Mouse (Mus musculus): ENCODE results near the gene Ctnnbl1. TPM values are rescaled to one million over a fixed set of nuclear protein-coding genes. Genes with fewer than 3 reads are reported as not detected.

Gene Ctnnbl1
- total and polyA plus RNA-seq, 3 experiments: 46.0 to 57.2 (median 48.6) TPM

GRCm38 (mm10) chr2:157926927-157927326 lies 189.7 kb downstream of the Ctnnbl1 start:
- Histone ChIP-seq H3K79me2 (replicated peaks; ENCODE audit: control insufficient read depth, extremely low read depth, insufficient read depth, poor library complexity, severe bottlenecking) (no peaks in the 10 kb centered on the region), H3K9me3 (replicated peaks; ENCODE audit: low read length) (no peaks in the 10 kb centered on the region), H3K27me3 (replicated peaks) (peaks cover 76% of the 10 kb centered on the region), H3K27ac (ENCODE audit: insufficient read depth, low read depth) (no peak overlapping the region), H3K36me3 (replicated peaks in 1 of 2; ENCODE audit: control insufficient read depth in 1 of 2, insufficient read depth in 1 of 2, low read length in 1 of 2) (no peaks in the 10 kb centered on the region), H3K4me1 (ENCODE audit: control insufficient read depth in 1 of 2, insufficient read depth in 2 of 2) (0 out of 4 replicates have a peak, but pooled peaks cover 0 to 4% of the 10 kb centered on the region in 2 experiments), H3K4me2 (ENCODE audit: insufficient read depth, low read depth, poor library complexity, severe bottlenecking) (no peak overlapping the region), H3K9ac (ENCODE audit: insufficient read depth, low read depth) (no peak overlapping the region), H3K4me3 (replicated peaks in 1 of 3; ENCODE audit: low read depth in 2 of 3, low read length in 2 of 3, poor library complexity in 1 of 3) (no peak overlapping the region)
- dilution Hi-C loops (cut with MboI; ENCODE audit: extremely low pct_ligation_motif_present, extremely low pct_unique_long_range_greater_than_20kb, low sequenced_read_pairs) (no loop called here), in situ Hi-C loops (cut with MboI; ENCODE audit: low pct_ligation_motif_present, low pct_unique_long_range_greater_than_20kb, low sequenced_read_pairs) (loop anchor here (10.0 kb wide), 1 partner anchor 292 kb away; no protein-coding TSS in a partner anchor)
- TF ChIP-seq USF1 (IDR thresholded peaks at IDR 0.05; ENCODE audit: low read depth, low read length) (no peak), SIN3A (IDR thresholded peaks at IDR 0.05; ENCODE audit: low read length) (no peak), RAD21 (IDR thresholded peaks at IDR 0.05; ENCODE audit: low read depth, low read length) (no peak), ELF1 (IDR thresholded peaks at IDR 0.05; ENCODE audit: low read depth, low read length) (no peak), EP300 (IDR thresholded peaks at IDR 0.05; ENCODE audit: low read length) (no peak), ZKSCAN1 (IDR thresholded peaks at IDR 0.05; ENCODE audit: borderline replicate concordance, low read depth, low read length) (no peak), ZNF384 (IDR thresholded peaks at IDR 0.05; ENCODE audit: low read depth, low read length) (no peak)
- no peak for DNase-seq (ENCODE audit: extremely low read depth)

DNA sequence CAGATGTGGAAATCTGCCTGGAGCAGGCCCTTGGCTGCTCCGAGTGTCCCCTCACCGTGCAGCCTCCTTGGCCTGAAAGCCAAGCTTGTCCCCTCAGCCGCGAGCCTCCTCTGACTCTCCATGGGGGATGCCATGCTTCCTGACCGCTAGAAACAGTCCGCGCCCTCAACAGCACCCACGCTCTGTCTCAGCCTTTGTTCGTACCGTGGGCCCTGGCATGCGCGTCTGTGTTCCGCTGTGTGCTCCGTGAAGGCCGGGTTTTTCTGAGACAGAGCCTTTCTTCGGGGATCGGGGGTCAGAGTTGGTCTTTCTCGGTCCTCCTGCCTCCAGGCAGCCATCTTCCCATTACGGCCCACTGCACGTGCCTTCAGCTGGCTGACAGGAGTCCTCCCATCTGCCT lies 190.2 kb downstream of the Ctnnbl1 start:
- in situ Hi-C loops (cut with MboI; ENCODE audit: low pct_ligation_motif_present, low pct_unique_long_range_greater_than_20kb, low sequenced_read_pairs) (loop anchor here (10.0 kb wide), 1 partner anchor 293 kb away; no protein-coding TSS in a partner anchor), dilution Hi-C loops (cut with MboI; ENCODE audit: extremely low pct_ligation_motif_present, extremely low pct_unique_long_range_greater_than_20kb, low sequenced_read_pairs) (no loop called here)
- no peak overlapping the region for H3K9ac ChIP-seq (ENCODE audit: insufficient read depth, low read depth)
- DNase-seq (ENCODE audit: extremely low read depth): no peak
- no peak overlapping the region for H3K27ac ChIP-seq (ENCODE audit: insufficient read depth, low read depth)
- no peaks in the 10 kb centered on the region for H3K36me3 ChIP-seq (replicated peaks in 1 of 2; ENCODE audit: control insufficient read depth in 1 of 2, insufficient read depth in 1 of 2, low read length in 1 of 2)
- TF ChIP-seq PAX5 (IDR thresholded peaks at IDR 0.05; ENCODE audit: low read length): no peak
- no peak for TF ChIP-seq CHD1 (IDR thresholded peaks at IDR 0.05; ENCODE audit: low read depth, low read length)
- TF ChIP-seq SIN3A (IDR thresholded peaks at IDR 0.05; ENCODE audit: low read length): no peak
- peaks cover 72% of the 10 kb centered on the region for H3K27me3 ChIP-seq (replicated peaks)
- no peak overlapping the region for H3K4me3 ChIP-seq (replicated peaks in 1 of 3; ENCODE audit: low read depth in 2 of 3, low read length in 2 of 3, poor library complexity in 1 of 3)
- 0 out of 4 replicates have a peak, but pooled peaks cover 0 to 4% of the 10 kb centered on the region in 2 experiments for H3K4me1 ChIP-seq (ENCODE audit: control insufficient read depth in 1 of 2, insufficient read depth in 2 of 2)
- no peak overlapping the region for H3K4me2 ChIP-seq (ENCODE audit: insufficient read depth, low read depth, poor library complexity, severe bottlenecking)
- H3K79me2 ChIP-seq (replicated peaks; ENCODE audit: control insufficient read depth, extremely low read depth, insufficient read depth, poor library complexity, severe bottlenecking): no peaks in the 10 kb centered on the region
- H3K9me3 ChIP-seq (replicated peaks; ENCODE audit: low read length): no peaks in the 10 kb centered on the region

GRCm38 (mm10) chr2:157927815-157928214 lies 190.6 kb downstream of the Ctnnbl1 start:
- no peak overlapping the region for H3K4me3 ChIP-seq (replicated peaks in 1 of 3; ENCODE audit: low read depth in 2 of 3, low read length in 2 of 3, poor library complexity in 1 of 3)
- H3K27ac ChIP-seq (ENCODE audit: insufficient read depth, low read depth): no peak overlapping the region
- peaks cover 68% of the 10 kb centered on the region for H3K27me3 ChIP-seq (replicated peaks)
- no peaks in the 10 kb centered on the region for H3K36me3 ChIP-seq (replicated peaks in 1 of 2; ENCODE audit: control insufficient read depth in 1 of 2, insufficient read depth in 1 of 2, low read length in 1 of 2)
- in situ Hi-C loops (cut with MboI; ENCODE audit: low pct_ligation_motif_present, low pct_unique_long_range_greater_than_20kb, low sequenced_read_pairs): loop anchor here (10.0 kb wide), 1 partner anchor 293 kb away; no protein-coding TSS in a partner anchor
- 0 out of 4 replicates have a peak, but pooled peaks cover 0 to 4% of the 10 kb centered on the region in 2 experiments for H3K4me1 ChIP-seq (ENCODE audit: control insufficient read depth in 1 of 2, insufficient read depth in 2 of 2)
- no peak for DNase-seq (ENCODE audit: extremely low read depth)
- TF ChIP-seq MAZ (IDR thresholded peaks at IDR 0.05; ENCODE audit: low read depth, low read length) (no peak), JUND (conservative IDR thresholded peaks at IDR 0.05; ENCODE audit: low read depth, low read length) (no peak), IRF4 (IDR thresholded peaks at IDR 0.05; ENCODE audit: low read depth, low read length) (no peak), NRF1 (IDR thresholded peaks at IDR 0.05; ENCODE audit: low read depth, low read length) (no peak), MYC (IDR thresholded peaks at IDR 0.05; ENCODE audit: low read depth, low read length) (no peak), E2F4 (IDR thresholded peaks at IDR 0.05; ENCODE audit: insufficient replicate concordance, low read depth, low read length) (no peak)
- no peaks in the 10 kb centered on the region for H3K9me3 ChIP-seq (replicated peaks; ENCODE audit: low read length)
- no peak overlapping the region for H3K4me2 ChIP-seq (ENCODE audit: insufficient read depth, low read depth, poor library complexity, severe bottlenecking)
- no peaks in the 10 kb centered on the region for H3K79me2 ChIP-seq (replicated peaks; ENCODE audit: control insufficient read depth, extremely low read depth, insufficient read depth, poor library complexity, severe bottlenecking)
- H3K9ac ChIP-seq (ENCODE audit: insufficient read depth, low read depth): no peak overlapping the region
- dilution Hi-C loops (cut with MboI; ENCODE audit: extremely low pct_ligation_motif_present, extremely low pct_unique_long_range_greater_than_20kb, low sequenced_read_pairs): no loop called here
